Mouse (Mus musculus) MN1 (cell line): Measurements from ENCODE around the gene Arnt2.

Source experiments
- DNase-seq: peaks from one replicate; pipeline ENCODE4 v3.0.0-alpha.2; 2016; ENCODE audit warnings: low spot score

The Arnt2 gene

DNA sequence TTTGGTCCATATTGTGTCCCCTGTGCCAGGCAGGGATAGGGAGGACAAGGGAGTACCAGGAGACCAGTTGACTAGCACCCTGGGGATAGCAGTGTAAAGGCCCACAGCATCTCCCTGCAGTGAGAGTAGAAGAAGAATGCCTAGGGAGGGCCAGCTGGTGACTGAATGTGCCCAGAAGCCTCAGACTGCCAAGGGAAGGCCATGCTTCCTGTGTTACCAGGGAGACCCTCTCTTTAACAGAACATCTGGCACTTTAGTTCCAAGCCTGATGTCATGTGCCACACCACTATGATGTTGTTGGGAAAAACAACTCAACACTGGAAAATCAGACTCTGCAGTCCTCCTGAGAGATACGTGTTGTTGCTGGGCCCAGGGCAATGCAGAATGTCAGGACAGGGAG is 12.7 kb downstream of the Arnt2 start:
- DNase-seq, result no peak

DNA sequence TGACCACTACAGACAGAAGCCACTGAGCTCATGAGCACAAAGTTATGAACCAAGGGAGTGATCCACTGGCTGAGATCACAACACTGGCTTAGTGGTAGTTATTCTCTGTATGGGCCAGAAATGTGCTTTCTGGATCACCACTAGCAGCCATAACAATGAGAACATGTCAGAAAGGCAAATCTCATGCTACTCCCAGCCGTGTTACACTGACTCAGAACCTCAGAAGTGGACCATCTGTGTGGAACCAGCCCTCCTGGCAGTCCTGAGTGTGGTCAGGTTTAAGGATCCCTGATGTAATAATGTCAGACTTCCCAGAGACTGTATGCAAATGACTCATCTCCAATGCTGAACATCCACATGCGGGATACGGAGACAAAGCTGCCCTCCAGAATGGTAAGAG is 13.4 kb downstream of the Arnt2 start:
- DNase-seq, result no peak

DNA sequence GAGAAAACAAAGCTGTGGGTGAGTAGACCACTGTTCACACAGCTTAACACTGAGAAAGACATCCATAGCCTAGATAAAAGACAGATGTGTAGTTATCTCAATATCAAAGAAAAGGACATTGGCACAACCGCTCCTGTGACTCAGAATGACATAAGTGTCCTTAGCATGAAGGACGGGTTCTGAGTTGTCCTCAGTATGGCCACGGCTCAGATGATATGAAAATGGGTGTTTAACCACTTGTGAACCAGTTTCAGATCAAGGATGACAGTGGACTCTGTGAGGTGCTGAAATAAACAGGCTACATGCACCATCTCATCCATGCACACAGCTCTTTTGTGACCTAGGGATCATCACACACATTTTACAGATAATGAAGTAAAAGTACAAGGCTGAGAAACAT is 22.1 kb downstream of the Arnt2 start:
- no peak for DNase-seq

DNA sequence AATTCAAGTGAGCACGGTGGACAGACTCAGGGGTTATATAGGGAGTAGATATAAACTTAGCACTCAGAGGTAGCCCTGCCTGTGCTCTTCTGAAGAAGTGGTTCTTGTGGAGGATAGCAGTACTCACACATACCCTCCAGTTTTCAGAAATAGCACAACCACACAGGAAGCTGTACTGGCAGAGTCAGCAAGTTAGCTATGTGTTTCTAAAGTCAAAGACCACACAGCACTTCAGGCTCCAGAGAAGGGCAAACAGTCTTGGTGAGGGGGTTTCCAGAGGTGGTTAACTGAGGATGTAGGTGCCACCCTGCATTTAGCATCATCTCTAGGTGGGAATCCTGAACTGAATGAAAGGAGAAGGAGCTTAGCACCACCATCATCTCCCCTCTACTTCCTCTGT is 23.5 kb downstream of the Arnt2 start:
- DNase-seq, result no peak

DNA sequence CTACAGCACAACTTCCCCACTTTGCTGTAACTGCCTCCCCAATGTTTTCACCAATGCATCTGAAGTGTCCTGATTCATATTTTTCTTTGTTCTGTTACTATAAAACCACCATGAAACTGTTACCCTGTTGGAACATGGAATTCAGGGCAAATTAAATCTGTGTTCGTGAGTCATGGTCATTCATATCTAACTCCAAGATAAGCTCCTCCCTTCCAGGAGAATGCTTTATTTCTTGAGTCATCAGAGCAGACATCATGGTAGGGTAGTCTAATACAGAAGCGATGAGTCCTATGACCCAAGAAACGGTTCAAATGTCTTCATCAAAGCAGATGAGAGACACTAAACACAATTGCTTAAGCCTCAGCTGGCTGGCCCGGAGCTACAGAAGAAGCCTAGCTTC is 25.2 kb downstream of the Arnt2 start:
- no peak for DNase-seq

DNA sequence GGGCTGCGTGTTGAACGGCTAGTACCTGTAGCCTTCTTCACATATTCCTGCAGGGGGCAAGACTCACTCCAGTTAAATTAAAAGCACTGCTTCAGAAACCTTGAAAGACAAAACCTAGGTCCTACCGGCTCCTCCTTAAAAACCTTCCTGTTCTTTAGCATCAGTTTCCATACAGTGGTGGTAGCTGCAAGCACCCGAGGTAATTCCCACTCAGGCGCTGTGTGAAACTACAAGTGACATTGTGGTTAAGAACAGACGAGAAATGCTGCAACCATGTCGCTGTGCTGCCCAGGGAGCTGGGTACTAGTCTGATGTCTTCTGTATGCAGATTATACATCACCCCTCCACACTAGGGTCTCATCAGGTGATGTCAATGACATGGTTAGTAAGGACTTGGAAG is 25.9 kb downstream of the Arnt2 start:
- no peak for DNase-seq

DNA sequence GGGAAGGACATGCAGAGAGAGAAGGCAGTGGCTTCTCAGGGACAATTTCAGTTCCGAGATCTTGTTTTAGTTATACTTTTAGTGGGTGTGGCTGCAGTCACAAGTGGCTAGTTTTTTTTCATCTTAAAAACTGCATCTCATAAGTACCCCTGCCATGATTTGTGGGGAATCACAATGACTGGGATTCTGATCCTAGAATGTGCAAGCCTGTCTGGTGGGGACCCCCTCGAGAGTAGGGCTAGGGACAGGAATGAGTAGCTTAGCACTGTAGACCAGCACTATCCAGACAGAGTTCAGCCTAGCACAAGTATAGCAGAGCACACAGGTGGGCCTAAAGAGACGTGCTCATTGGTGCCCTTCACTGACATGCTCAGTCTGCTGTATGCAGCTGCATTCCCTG is 27.6 kb downstream of the Arnt2 start:
- no peak for DNase-seq

DNA sequence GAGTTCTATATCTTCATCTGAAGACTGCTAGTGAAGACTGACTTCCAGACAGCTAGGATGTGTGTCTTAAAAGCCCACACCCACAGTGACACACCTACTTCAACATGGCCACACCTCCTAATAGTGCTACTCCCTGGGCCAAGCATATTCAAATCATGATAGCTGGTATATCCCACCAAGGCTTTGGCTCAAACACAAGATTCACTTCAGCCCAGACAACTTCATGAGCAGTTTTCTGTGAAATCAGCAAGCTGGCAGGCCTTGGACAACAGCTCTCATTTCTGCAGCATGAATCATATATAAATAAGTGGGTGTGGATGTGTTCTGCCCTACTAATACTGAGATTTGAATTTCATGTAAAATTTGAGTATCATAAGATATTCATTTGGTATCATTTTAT is 29.2 kb downstream of the Arnt2 start:
- no peak for DNase-seq

DNA sequence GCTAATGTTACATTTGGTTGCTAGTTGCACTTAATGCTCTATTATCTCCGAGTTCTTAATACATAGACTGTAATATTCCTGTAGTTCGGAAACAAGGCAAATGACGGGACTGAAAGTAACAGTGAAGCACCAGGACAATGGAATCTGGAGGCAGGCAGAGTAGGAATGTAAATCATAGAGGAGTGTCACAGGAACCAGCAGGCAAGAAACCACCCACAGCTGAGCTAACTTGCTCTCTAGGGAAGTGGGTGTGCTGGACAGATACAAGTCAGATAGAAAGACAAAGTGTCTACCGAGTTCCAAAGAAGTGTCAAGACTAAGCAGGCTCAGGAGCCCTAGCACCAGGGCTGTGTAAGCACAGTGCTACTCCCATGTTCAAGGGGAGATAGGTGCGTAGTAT is 32.6 kb downstream of the Arnt2 start:
- no peak for DNase-seq

DNA sequence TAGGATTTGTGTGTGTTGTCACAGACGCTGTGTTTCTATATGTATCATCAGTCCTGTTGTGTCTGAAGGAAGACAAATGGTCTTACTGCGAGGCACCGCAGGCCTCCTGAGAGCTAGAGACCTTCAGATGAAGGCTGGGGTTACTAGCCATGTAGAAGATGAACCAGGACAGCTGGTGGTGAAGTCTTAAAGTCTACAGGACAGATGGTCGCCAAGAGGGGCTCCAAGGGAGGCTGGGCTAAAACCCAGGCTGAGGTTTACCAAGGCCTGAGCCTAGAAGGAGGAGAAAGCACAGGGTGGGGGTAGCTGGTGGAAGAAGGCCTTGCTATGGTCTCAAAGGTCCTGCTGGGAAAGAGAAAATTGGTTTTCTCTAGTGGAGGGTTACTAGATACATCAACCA is 36.3 kb downstream of the Arnt2 start:
- no peak for DNase-seq

DNA sequence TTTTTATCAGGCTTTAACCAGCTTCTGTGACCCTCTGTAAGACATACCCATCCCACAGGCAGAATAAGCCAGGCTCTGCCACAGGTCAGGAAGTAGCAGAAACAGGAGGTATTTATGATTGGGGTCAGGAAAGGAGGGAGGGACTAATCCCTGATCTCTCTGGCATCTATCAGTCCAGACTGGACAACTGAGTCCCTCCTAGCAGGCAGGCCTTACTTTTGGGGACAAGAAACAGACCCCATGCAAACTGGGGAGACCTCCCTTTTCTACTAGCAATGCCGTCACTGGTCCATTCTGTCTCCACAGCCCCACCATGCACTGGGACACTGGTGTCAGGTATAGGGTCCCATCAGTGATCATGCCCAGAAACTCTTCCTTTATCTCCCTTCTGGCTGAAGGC is 37.1 kb downstream of the Arnt2 start:
- DNase-seq, result no peak

DNA sequence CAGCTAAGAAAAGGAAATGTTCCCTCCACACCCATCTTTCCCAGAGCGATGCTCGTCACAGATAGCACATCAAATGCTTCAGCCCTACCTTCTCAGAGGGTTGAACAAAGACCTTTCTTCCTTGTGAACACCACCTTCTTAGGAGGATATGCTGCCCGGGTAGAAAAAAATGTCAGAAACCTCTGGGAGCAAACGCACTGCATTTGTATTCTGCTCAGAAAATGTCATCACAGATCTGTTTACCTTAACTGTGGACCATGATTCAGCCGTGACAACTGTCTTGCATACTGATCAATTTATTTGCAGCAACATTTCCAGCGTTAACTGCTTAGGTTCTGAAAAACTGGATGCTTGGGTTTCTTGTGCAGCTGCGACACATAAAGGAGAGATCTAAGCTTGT is 37.7 kb downstream of the Arnt2 start:
- no peak for DNase-seq

DNA sequence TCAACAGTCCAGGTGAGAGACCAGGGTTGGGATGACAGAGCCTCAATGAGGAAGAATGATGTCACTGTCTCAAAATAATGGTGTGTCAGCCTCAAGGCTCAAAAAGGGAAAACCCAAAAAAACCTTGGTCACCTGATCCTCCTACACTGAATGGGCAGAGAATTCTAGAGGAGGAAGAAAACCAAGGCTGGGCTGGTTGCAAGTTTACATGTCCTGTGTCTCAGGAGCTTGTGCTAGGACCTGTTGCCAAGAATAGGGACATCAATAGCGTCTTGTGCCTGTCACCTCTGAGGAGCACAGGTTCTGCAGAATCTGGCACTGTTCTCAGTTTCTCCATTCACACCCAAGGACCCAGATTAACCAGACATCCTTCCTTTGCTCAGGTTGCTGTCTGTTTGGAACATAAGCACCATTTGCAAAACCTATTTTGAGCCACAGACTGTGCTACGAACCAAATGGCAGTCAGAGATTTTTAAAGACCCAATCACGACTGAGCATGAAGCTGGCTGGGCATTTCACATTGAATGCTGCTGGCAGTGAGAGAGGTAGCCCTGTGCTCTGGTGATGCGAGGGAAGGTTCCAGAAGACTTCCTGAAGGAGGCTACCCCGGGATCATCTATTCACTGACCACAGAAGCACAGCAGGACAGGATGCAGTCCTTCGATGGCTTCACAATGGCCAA is 38.9 kb downstream of the Arnt2 start:
- no peak for DNase-seq

DNA sequence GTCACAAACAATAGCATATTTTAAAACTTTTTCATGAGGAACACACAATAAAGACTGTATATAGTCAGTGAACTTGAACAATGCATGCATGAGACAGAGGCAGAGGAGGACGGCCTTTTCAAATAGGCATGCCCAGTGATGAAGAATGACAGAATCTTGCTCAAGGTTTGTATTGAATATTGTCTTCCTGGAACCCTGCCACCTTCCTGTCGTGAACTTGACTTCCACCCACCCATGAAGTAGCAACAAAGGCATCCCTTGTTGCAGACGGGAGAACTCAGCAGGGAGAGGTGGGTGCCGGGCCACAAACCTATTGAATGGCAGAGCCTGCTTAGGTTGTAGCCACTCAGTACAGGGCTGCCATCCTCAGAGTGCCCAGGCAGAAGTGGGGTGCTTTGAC is 43.7 kb downstream of the Arnt2 start:
- DNase-seq, result no peak

DNA sequence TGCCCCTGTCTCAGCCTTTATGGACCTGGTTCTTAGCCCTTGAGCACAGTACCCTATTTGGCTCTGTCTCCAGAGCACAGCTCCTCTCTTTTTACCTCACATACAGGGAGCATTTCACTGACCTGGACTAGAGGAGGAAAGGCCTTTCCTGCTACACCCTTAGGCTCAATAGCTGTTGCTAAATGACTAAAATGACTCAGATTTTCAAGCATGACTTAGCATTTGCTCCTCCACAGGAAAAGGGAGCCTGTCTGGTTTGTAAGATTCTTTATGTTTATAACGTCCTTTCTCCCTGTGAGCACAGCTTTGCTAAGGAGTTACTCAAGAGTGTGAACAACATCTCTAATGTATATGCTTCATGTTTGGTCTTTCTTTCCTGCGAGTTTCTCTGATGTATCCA is 47.3 kb downstream of the Arnt2 start:
- DNase-seq, result no peak

DNA sequence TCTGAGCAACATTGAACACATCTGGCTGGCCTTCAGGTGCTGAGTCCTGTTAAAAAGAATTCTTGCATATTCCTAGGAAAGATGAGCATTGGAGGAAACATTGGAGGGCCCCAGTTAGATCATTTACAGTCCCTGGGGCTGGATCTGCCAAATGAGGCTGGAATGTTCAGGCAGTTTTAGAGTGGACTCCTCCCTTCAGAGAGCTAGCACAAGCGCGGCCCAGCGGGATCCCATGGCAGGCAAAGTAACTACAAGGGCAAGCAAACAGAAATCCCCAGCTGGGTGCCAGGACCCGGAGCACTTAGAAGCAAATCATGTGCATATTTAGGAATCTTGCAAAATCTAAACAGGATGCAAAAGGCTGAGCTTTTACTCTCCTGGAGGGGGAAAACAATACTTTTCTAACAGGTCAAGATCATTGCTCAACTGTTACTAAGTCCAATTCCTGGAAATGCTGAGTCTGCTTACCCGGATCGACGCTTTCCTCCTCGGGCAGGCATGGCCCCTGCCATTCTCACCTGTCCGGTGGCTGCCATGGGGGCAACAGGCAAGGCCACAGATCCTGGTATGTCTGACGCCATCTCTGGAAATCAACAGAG is 48.8 kb downstream of the Arnt2 start:
- DNase-seq, result no peak

DNA sequence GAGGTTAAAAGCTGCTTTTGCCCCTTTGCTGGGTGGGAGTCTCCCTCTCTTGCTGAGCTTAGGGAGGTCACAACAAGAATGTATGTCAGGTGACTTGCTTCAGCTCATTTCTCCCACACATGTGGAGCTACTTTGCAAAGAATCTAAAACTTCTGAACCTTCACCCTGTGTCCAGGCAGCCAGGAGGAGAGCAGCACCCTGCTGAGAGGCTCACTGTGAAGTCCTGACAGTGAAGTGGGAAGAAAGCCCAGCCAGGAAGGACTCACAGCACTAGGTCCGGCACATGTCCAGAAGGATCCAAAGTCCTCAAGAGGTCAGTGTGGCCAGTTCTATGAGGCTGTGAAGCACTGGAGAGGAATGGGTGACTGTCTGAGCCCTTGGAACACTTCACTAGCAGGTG is 51.5 kb downstream of the Arnt2 start:
- DNase-seq, result no peak

DNA sequence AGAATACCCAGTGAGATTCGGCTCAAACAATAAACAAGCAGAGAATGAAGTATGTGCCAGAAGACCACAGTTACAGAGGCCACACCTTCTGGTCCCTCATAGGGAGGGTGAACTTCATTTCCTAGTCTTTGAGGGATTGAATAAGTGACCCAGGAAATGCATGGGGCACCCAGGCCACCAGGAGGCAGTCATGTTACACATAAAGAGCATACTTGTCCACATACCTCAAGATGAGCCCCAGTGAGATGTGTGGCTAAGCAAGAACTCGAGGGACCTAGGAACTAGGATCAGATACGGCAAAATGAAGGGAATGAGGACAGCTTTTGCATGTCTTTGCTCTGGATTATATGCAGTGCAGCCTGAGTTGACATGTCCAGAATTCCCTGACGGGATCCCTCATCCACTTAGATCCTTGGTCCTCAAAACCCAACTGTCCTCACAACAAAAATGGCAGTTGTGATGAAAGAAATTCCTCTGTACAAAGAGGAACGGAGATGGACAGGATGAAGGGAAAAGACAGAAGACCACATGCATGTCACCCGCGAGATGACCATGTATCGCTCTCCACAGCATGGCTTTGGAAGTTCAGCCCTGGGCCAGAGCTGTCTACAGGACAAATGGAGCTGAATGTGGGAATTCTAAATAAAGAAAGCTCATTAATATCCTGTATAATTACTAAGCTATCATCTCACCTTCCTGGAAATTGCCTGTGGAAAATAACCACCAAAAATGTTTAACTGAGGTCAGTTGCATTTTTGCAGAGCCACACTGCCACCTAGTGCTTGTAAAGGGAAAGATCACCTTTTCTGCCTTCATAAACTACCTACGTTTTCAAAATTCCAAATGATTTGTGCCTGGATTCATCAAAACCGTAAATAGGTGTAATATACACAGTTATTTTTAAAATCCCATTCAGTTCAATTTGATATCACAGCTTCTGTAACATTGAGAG is 54.1 kb downstream of the Arnt2 start:
- DNase-seq, result peak; percentile 34

DNA sequence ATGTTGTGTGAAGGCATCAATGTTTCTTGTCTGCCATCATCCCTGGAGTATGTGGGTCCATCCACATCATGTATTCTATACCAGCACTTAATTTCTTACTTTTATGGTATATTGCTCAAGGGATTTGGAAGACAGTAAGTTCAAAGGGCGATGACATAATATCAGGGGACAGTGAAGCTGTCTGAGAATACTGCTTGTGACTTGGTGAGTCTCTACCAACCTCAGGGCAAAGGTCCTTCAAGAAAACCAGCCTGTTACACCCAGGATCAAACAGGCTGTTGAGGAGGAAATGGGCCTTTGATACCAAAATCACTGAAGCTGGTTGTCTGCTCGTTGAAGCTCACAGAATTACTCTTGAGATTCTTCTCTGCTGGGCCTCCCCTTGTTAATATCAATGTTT is 55.1 kb downstream of the Arnt2 start:
- DNase-seq, result no peak

DNA sequence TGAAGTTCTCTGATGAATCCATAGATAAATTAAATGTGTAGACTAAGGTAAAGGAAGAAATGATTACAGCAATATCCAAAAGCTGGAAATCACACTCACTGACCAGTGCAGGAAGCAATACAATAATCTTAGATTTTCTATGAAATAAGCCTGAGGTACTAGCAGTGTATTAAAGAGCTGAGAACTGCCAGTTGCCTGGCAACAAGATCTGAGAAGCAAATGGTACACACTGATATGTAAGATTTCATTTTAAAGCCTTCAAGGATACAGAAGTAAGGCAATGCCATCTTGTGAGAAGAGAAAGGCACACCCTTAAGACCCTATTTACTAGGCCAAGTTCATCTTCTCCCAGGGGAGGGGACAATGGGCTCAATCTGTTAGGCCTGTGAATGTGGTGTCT is 59.4 kb downstream of the Arnt2 start:
- no peak for DNase-seq

DNA sequence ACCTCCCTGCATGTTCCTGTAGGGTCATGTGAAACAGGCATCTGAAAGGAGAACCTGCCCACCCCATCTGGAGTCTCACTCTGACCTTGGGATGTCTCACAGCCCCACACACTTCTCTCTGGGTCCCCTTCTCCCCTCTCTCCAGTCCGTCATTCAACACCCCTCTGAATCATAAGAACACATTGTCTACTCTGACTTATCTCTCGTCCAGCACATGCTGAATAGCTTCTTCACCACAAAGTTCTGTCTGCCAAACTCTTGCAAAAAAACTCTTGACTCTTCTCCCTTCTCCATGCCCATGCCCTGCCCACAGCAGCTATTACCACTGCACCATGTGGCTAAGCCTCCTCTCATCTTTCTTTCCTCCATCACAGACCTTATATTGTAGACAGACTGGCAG is 60.0 kb downstream of the Arnt2 start:
- no peak for DNase-seq

DNA sequence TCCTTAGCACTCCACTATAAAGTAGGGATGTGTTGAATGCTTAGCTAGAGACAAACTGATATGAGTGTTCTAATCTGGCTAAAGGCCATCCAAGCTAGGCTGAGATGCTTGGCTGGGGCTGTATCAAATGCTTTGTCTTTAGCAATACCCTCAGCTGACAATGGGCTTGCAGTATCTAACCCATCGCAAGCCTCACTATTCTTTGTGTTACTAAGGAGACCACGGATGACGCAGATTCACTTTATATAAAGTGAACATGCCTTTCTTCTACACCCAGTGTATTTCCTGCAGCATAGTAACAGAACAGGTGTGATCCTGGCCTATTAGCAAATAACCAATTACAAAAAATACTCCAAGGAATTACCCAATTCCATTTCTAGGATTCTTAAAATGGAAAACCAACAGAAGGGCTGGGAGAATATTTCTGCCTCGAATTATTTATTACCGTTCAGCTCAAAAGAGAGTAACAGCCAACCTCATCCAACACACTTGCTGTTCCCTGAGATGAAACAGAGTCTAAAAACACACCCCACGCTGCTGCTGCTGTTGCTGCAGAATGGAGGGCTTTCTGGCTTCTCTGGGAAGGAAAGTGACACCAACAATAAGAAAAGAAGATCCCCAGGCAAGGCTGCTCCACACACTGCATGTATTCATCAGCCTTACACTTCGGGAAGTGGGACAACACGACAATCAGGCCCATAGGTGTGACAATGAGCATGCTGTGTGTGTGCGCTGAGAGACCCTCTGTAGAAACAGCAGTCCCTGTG is 61.6 kb downstream of the Arnt2 start:
- no peak for DNase-seq

DNA sequence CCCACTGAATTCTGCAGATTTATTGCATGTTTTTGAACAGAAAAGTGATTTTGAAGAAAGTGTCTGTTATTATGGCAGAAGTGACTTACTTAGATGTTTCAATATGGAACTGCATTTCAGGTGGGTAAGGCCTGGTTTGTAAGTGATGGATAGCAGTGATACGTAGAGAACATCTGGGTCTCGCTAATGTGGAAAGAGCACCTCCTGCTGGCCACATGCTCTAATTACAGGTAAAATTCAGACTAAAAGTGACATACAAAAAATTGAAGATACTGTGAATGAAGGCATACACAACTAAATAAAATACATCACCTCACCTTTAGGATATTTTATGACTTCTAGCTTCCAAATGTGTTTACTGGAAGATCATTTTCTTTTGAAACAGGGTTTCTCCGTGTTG is 66.8 kb downstream of the Arnt2 start:
- DNase-seq, result no peak
